Mouse (Mus musculus) bone marrow, adult 2 months (tissue): ENCODE results near the gene Gm9195. TPM values are rescaled to one million over a fixed set of nuclear protein-coding genes. Genes with fewer than 3 reads are reported as not detected.

Source experiments
- H3K27ac ChIP-seq: fragments of 200-500 bp; 2 replicates; pipeline ENCODE4 v1.5.1; 2012; ENCODE audit warnings: low read depth, mild to moderate bottlenecking, control low read depth, inconsistent platforms, low read length; ENCODE audit not compliant: control insufficient read depth, poor library complexity, insufficient read depth
- H3K4me1 ChIP-seq: fragments of 200-500 bp; 2 replicates; pipeline ENCODE4 v1.6.1; 2011; ENCODE audit warnings: low read length; ENCODE audit not compliant: control insufficient read depth, insufficient read depth
- H3K4me3 ChIP-seq: fragments of 200-500 bp; replicated peaks from 2 replicates; pipeline ENCODE3; 2011; ENCODE audit warnings: mild to moderate bottlenecking, low read depth, low read length, control low read depth; ENCODE audit not compliant: control insufficient read depth
- CTCF ChIP-seq: fragments of 200-500 bp; IDR thresholded peaks from 2 replicates; pipeline ENCODE4 v1.5.1; 2011; ENCODE audit warnings: low read length, control low read depth; ENCODE audit not compliant: control insufficient read depth, insufficient read depth
- POLR2A ChIP-seq: fragments of 200-500 bp; IDR thresholded peaks from 2 replicates; pipeline ENCODE4 v1.6.1; 2011; ENCODE audit warnings: low read depth, mild to moderate bottlenecking, control low read depth, low read length, borderline replicate concordance; ENCODE audit not compliant: control insufficient read depth
- WGBS: fragments of 180-500 bp; shearing (Covaris S2); methylation state at CpG from one replicate; pipeline ENCODE4 v1.1.7; 2018; 5-methylcytosine and 5-hydroxymethylcytosine counted together
- polyA plus RNA-seq: library from polyadenylated mRNA; stranded (reverse); fragments of >200 nt; gene quantifications from 2 replicates; pipeline ENCODE4 v1.2.4, GENCODE M21; 2011; ENCODE audit warnings: low replicate concordance; ENCODE audit not compliant: missing spikeins, insufficient read depth, insufficient read length

Gm9195 gene
- polyA plus RNA-seq = not detected in 2 replicates

- H3K4me3 ChIP-seq = no peak within 1 kb of the TSS
- 76% methylated on average over 5 of the region's 5 CpGs for WGBS
Observed at GRCm38 (mm10) chr14:72491738-72492137, at the start of gene Gm9195. TSS of gene Gm9195 (minus strand) at chr14:72491838.

GRCm38 (mm10) chr14:72536392-72537017 is 44.9 kb upstream of the Gm9195 start:
- TF ChIP-seq CTCF (no peak), POLR2A (no peak)
- Histone ChIP-seq H3K4me1 (peaks cover 3% of the 10 kb centered on the region; the same call in 1 of the 2 replicates), H3K4me3 (no peak overlapping the region), H3K27ac (no peak overlapping the region)
- WGBS = 89% methylated on average over 5 of the region's 5 CpGs

More at GRCm38 (mm10) chr14:72491738-72492137, at the start of gene Gm9195:
- TF ChIP-seq CTCF (no peak), POLR2A (no peak)
- Histone ChIP-seq H3K27ac (no peak within 1 kb of the TSS), H3K4me1 (no peaks in the 10 kb centered on the region)

- Histone ChIP-seq H3K27ac (no peak overlapping the region), H3K4me1 (peaks cover 3% of the 10 kb centered on the region; the same call in 1 of the 2 replicates), H3K4me3 (no peak overlapping the region)
- TF ChIP-seq CTCF (no peak), POLR2A (no peak)
- 78% methylated on average over 7 of the region's 7 CpGs for WGBS
Observed at GRCm38 (mm10) chr14:72533862-72534261, 42.2 kb upstream of the Gm9195 start.

- no peak overlapping the region for H3K4me3 ChIP-seq
- WGBS = 4% methylated on average over 54 of the region's 54 CpGs
- no peak overlapping the region for H3K27ac ChIP-seq
- H3K4me1 ChIP-seq = peaks cover 3% of the 10 kb centered on the region; the same call in 1 of the 2 replicates
- no peak for TF ChIP-seq CTCF
- TF ChIP-seq POLR2A = no peak
Observed at GRCm38 (mm10) chr14:72532028-72532917, 40.6 kb upstream of the Gm9195 start.

- Histone ChIP-seq H3K27ac (no peak overlapping the region), H3K4me3 (no peak overlapping the region), H3K4me1 (no peaks in the 10 kb centered on the region)
- WGBS = 81% methylated on average over 1 of the region's 1 CpGs
- TF ChIP-seq CTCF = no peak
- no peak for TF ChIP-seq POLR2A
Observed at GRCm38 (mm10) chr14:72527126-72527525, 35.5 kb upstream of the Gm9195 start.

- 48% methylated on average over 2 of the region's 2 CpGs for WGBS
Observed at GRCm38 (mm10) chr14:72519561-72519960, 27.9 kb upstream of the Gm9195 start.

GRCm38 (mm10) chr14:72518786-72519185 is 27.1 kb upstream of the Gm9195 start:
- TF ChIP-seq CTCF (no peak), POLR2A (no peak)
- no peak overlapping the region for H3K27ac ChIP-seq
- H3K4me1 ChIP-seq = no peaks in the 10 kb centered on the region
- H3K4me3 ChIP-seq = no peak overlapping the region
- 64% methylated on average over 6 of the region's 6 CpGs for WGBS

More at GRCm38 (mm10) chr14:72519561-72519960, 27.9 kb upstream of the Gm9195 start:
- Histone ChIP-seq H3K27ac (no peak overlapping the region), H3K4me3 (no peak overlapping the region), H3K4me1 (no peaks in the 10 kb centered on the region)
- TF ChIP-seq POLR2A (no peak), CTCF (no peak)

GRCm38 (mm10) chr14:72516376-72516775 is 24.7 kb upstream of the Gm9195 start:
- no peak overlapping the region for H3K27ac ChIP-seq
- WGBS = 25% methylated on average over 5 of the region's 5 CpGs
- no peak for TF ChIP-seq POLR2A
- no peak overlapping the region for H3K4me3 ChIP-seq
- no peaks in the 10 kb centered on the region for H3K4me1 ChIP-seq
